Mouse (Mus musculus): ENCODE measurements around the gene Irx3.

Irx3 gene

GRCm38 (mm10) chr8:91801839-91802238 is at the start of gene Irx3:
Irx3 (minus strand) TSS chr8:91802067.
- in situ Hi-C loops (cut with MseI, MboI), result no loop called here

GRCm38 (mm10) chr8:91851359-91851758 is 49.5 kb upstream of the Irx3 start:
- in situ Hi-C loops (cut with MseI, MboI), result no loop called here

- in situ Hi-C loops (cut with MseI, MboI), result no loop called here
These were observed 48.1 kb upstream of the Irx3 start for GRCm38 (mm10) chr8:91849984-91850383.

- in situ Hi-C loops (cut with MseI, MboI), result no loop called here
These were observed 47.7 kb upstream of the Irx3 start for GRCm38 (mm10) chr8:91849529-91849928.

- in situ Hi-C loops (cut with MseI, MboI), result no loop called here
These were observed 43.8 kb upstream of the Irx3 start for GRCm38 (mm10) chr8:91845641-91846040.

- in situ Hi-C loops (cut with MseI, MboI), result no loop called here
These were observed 35.3 kb upstream of the Irx3 start for GRCm38 (mm10) chr8:91837131-91837530.

- in situ Hi-C loops (cut with MseI, MboI), result no loop called here
These were observed 34.8 kb upstream of the Irx3 start for GRCm38 (mm10) chr8:91836685-91837084.

- in situ Hi-C loops (cut with MseI, MboI), result no loop called here
These were observed 25.8 kb upstream of the Irx3 start for GRCm38 (mm10) chr8:91827661-91828060.

- in situ Hi-C loops (cut with MseI, MboI), result no loop called here
These were observed 25.3 kb upstream of the Irx3 start for GRCm38 (mm10) chr8:91827192-91827591.

GRCm38 (mm10) chr8:91823357-91823756 is 21.5 kb upstream of the Irx3 start:
- in situ Hi-C loops (cut with MseI, MboI), result no loop called here

- in situ Hi-C loops (cut with MseI, MboI), result no loop called here
These were observed 20.9 kb upstream of the Irx3 start for GRCm38 (mm10) chr8:91822746-91823145.

GRCm38 (mm10) chr8:91821976-91822375 is 20.1 kb upstream of the Irx3 start:
- in situ Hi-C loops (cut with MseI, MboI), result no loop called here

- in situ Hi-C loops (cut with MseI, MboI), result no loop called here
These were observed 17.9 kb upstream of the Irx3 start for GRCm38 (mm10) chr8:91819778-91820177.

GRCm38 (mm10) chr8:91818784-91819183 is 16.9 kb upstream of the Irx3 start:
- in situ Hi-C loops (cut with MseI, MboI), result no loop called here

GRCm38 (mm10) chr8:91814106-91814505 is 12.2 kb upstream of the Irx3 start:
- in situ Hi-C loops (cut with MseI, MboI), result no loop called here

- in situ Hi-C loops (cut with MseI, MboI), result no loop called here
These were observed 4.9 kb upstream of the Irx3 start for GRCm38 (mm10) chr8:91806720-91807241.

- in situ Hi-C loops (cut with MseI, MboI), result no loop called here
These were observed 4.3 kb upstream of the Irx3 start for GRCm38 (mm10) chr8:91806084-91806719.

- in situ Hi-C loops (cut with MseI, MboI), result no loop called here
These were observed 3.4 kb upstream of the Irx3 start for GRCm38 (mm10) chr8:91805254-91805671.

- in situ Hi-C loops (cut with MseI, MboI), result no loop called here
These were observed 2.8 kb upstream of the Irx3 start for GRCm38 (mm10) chr8:91804403-91805253.

GRCm38 (mm10) chr8:91803515-91804402 is 1.9 kb upstream of the Irx3 start:
- in situ Hi-C loops (cut with MseI, MboI), result no loop called here

- in situ Hi-C loops (cut with MseI, MboI), result no loop called here
These were observed 795 bp upstream of the Irx3 start for GRCm38 (mm10) chr8:91802401-91803322.
